Mouse (Mus musculus) embryonic facial prominence, embryonic 11.5 days (tissue): Measurements from ENCODE around the gene Kcnb1. TPM values are rescaled to one million over a fixed set of nuclear protein-coding genes. Genes with fewer than 3 reads are reported as not detected.

Experiments
- ATAC-seq: fragments of 200-750 bp; cut with Nextera tagmentation; replicated peaks from 2 replicates; pipeline ENCODE4 v1.8.0; 2017; ENCODE audit warnings: low read depth; ENCODE audit not compliant: insufficient number of reproducible peaks, low FRiP score, low TSS enrichment
- DNase-seq: peaks from one replicate; pipeline ENCODE4 v3.0.0-alpha.2; 2015; ENCODE audit warnings: low spot score
- H3K27ac ChIP-seq: fragments of 300-500 bp; sonication (generic); replicated peaks from 2 replicates; pipeline ENCODE4 v1.5.1; 2014; ENCODE audit warnings: mild to moderate bottlenecking, low read depth, low read length, control low read depth
- H3K27me3 ChIP-seq: fragments of 300-500 bp; sonication (generic); 2 replicates; pipeline ENCODE4 v1.6.1; 2014; ENCODE audit warnings: mild to moderate bottlenecking, low read length, moderate library complexity, mixed read lengths; ENCODE audit not compliant: control insufficient read depth, insufficient read depth
- H3K36me3 ChIP-seq: fragments of 300-500 bp; sonication (generic); replicated peaks from 2 replicates; pipeline ENCODE4 v1.6.1; 2014; ENCODE audit warnings: low read depth, mild to moderate bottlenecking, low read length, moderate library complexity, mixed read lengths; ENCODE audit not compliant: control insufficient read depth, insufficient read depth
- H3K4me1 ChIP-seq: fragments of 300-500 bp; sonication (generic); 2 replicates; pipeline ENCODE4 v1.6.1; 2014; ENCODE audit warnings: low read length, mixed read lengths; ENCODE audit not compliant: control insufficient read depth, insufficient read depth
- H3K4me2 ChIP-seq: fragments of 300-500 bp; sonication (generic); 2 replicates; pipeline ENCODE4 v1.6.1; 2014; ENCODE audit warnings: low read depth, mild to moderate bottlenecking, control low read depth, low read length, moderate library complexity
- H3K4me3 ChIP-seq: fragments of 300-500 bp; sonication (generic); 2 replicates; pipeline ENCODE4 v1.5.1; 2014; ENCODE audit warnings: low read depth, low read length, control low read depth
- H3K9ac ChIP-seq: fragments of 300-500 bp; sonication (generic); replicated peaks from 2 replicates; pipeline ENCODE4 v1.6.1; 2014; ENCODE audit warnings: mild to moderate bottlenecking, control low read depth, low read length
- H3K9me3 ChIP-seq: fragments of 300-500 bp; sonication (generic); replicated peaks from 2 replicates; pipeline ENCODE4 v1.6.1; 2016; ENCODE audit warnings: mild to moderate bottlenecking, low read length, inconsistent platforms, mixed read lengths; ENCODE audit not compliant: control insufficient read depth
- WGBS: fragments of 180-500 bp; shearing (Covaris S2); extraction: QIAGEN DNeasy Blood & Tissue Kit; methylation state at CpG from one replicate; pipeline ENCODE4 v1.1.7; 2014; 5-methylcytosine and 5-hydroxymethylcytosine counted together
- polyA plus RNA-seq: library from polyadenylated mRNA; unstranded; fragments of >200 nt; fragmentation: Nextera tagmentation; extraction: Ambion mirVana; gene quantifications from 2 replicates; pipeline ENCODE4 v1.2.1, GENCODE M21; 2014

Kcnb1 gene
- polyA plus RNA-seq, 1 experiment from 2014 or later: 0.39 TPM

DNA sequence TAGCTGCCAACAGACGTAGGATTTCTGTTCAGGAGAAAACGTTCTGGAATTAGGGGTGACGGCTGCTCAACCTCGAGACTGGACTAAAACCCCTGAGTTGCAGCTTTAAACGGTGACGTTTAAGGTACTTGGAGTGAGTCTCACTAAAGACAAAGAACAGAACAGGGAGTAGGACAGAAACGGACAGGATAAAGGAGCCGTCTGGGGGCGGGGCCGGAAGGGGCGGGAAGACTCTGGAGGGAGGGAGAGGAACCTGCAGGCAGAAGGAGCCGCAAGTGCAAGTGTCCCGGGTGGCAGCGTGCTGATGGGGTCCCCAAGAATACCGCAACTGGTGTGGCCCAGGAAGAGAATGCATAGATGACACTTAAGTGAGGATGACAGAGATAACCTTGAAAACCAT lies 40.6 kb upstream of the Kcnb1 start:
- DNase-seq (peak; percentile 57), ATAC-seq (no peak)
- Histone ChIP-seq H3K9ac (no peak overlapping the region), H3K36me3 (no peaks in the 10 kb centered on the region), H3K27ac (no peak overlapping the region), H3K9me3 (no peaks in the 10 kb centered on the region), H3K4me1 (no peaks in the 10 kb centered on the region), H3K4me3 (no peak overlapping the region), H3K27me3 (no peaks in the 10 kb centered on the region), H3K4me2 (no peak overlapping the region)
- WGBS: 11% methylated on average over 15 of the region's 15 CpGs

DNA sequence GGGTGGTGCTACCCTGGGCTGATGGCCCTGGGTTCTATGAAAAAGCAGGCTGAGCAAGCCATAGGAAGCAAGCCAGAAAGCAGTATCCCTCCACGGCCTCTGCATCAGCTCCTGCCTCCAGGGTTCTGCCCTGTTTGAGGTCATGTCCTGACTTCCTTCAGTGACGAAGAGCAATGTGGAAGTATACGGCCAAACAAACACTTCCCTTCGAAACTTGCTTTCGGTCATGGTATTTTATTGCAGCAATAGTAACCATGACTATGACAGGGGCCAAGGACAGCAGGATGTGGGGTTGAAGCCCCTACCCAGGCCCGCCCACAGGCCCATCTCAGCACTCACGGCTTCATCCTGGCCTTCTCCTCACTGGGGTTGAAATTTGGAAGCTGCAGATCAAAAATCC lies 35.0 kb upstream of the Kcnb1 start:
- Histone ChIP-seq H3K9ac (no peak overlapping the region), H3K4me1 (no peaks in the 10 kb centered on the region), H3K36me3 (no peaks in the 10 kb centered on the region), H3K4me2 (no peak overlapping the region), H3K4me3 (no peak overlapping the region), H3K9me3 (no peaks in the 10 kb centered on the region), H3K27me3 (no peaks in the 10 kb centered on the region), H3K27ac (no peak overlapping the region)
- no peak for ATAC-seq
- DNase-seq: no peak
- 79% methylated on average over 7 of the region's 7 CpGs for WGBS

DNA sequence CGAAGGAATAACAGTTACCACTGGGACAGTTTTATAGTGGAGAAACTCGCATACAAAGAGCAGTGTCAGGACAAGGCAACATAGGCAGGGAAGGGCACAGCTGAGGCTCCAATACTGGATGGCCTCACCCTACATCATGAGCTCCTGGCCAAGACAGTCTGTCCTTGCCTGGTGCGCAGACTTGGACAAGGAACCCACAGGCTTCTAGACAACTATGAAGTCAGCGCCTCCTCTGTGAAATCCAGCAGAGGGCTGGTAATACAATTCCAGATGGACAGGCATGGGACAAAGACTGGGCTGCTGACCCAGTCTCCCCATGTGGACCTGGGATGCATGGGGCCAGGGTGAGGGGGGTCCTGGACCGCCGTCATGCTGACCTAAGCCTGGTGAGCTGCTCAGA lies 34.2 kb upstream of the Kcnb1 start:
- WGBS: 90% methylated on average over 6 of the region's 6 CpGs
- Histone ChIP-seq H3K9ac (no peak overlapping the region), H3K4me1 (no peaks in the 10 kb centered on the region), H3K27ac (no peak overlapping the region), H3K4me2 (no peak overlapping the region), H3K9me3 (no peaks in the 10 kb centered on the region), H3K4me3 (no peak overlapping the region), H3K27me3 (no peaks in the 10 kb centered on the region), H3K36me3 (no peaks in the 10 kb centered on the region)
- no peak for ATAC-seq
- no peak for DNase-seq

DNA sequence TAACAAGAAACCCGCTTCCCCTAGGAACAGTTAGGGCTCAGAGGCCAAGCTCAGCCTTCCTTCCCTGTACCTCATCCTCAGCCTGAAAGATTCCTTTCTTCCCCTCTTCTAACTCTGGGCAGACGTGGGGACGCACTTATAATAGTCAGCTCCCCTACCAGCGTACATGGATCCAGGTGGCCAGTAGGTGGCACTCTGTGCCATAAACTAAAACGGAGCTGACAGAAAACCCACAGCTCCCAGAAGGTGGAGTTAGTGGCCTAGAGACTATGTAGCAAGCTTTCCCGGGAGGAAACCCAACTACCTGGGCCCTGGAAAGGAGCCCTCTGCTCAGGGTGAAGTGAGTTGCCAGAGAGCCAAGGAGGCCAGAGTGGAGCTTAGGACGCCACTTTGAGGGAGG lies 32.2 kb upstream of the Kcnb1 start:
- ATAC-seq: 0 out of 2 replicates have a peak, but pooled peaks have one; percentile 39
- no peaks in the 10 kb centered on the region for H3K4me1 ChIP-seq
- no peaks in the 10 kb centered on the region for H3K9me3 ChIP-seq
- no peak overlapping the region for H3K4me2 ChIP-seq
- WGBS: 29% methylated on average over 7 of the region's 7 CpGs
- peak; percentile 88 for DNase-seq
- H3K27ac ChIP-seq: no peak overlapping the region
- H3K9ac ChIP-seq: no peak overlapping the region
- H3K36me3 ChIP-seq: no peaks in the 10 kb centered on the region
- no peaks in the 10 kb centered on the region for H3K27me3 ChIP-seq
- H3K4me3 ChIP-seq: no peak overlapping the region

DNA sequence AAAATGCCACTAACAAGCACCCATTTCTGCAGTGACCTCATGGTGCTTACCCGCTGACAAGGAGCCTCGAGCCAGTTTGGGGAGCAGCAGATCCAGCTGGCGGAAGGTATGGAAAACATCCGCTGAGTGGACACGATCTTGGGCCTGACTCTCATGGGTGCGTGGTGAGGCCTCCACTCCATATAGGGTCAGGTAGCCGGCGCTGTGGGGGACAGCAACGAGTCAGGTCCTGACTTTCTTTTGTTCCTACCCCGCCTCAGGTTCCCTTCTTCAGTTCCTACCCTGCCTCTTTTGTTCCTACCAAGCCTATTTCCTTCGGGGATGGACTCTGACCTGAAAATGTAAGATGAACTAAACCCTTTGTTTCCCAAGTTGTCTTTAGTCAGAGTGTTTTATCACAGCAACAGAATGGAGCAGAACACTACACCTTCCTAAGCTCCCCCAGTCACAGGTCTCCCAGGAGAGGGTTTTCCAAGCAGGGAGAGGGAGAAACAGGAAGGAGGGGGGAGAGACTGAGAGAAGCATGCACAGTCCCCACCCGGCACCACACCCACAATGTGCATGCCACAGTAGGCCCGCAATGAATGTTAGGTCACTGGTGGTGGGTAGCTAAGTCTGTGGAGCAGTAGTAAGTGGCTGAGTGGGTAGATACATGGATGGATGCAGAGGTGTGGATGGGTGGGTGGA lies 31.3 kb upstream of the Kcnb1 start:
- Histone ChIP-seq H3K27me3 (no peaks in the 10 kb centered on the region), H3K9ac (no peak overlapping the region), H3K4me2 (no peak overlapping the region), H3K4me3 (no peak overlapping the region), H3K9me3 (no peaks in the 10 kb centered on the region), H3K36me3 (no peaks in the 10 kb centered on the region), H3K4me1 (no peaks in the 10 kb centered on the region), H3K27ac (no peak overlapping the region)
- ATAC-seq: 0 out of 2 replicates have a peak, but pooled peaks have one; percentile 1
- WGBS: 85% methylated on average over 13 of the region's 13 CpGs
- DNase-seq: no peak

DNA sequence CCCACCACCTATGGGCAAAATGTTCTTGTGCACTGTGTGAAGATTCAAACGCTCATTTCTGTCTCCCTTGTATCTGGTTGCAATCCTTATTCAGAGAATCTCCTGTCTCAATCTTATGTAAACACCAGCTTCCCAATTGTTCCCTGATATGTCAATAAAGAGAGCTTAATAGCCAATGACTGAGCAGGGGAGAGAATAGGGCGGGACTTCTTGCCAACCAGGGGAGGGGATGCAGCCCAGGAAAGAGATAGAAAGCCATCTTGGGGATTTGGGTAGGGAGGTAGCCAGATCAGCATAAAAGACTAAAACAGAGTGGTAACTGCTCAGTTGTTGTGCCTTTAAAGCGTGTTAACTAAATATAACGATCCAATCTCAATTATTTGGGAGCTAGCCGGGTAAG lies 30.8 kb upstream of the Kcnb1 start:
- ATAC-seq (no peak), DNase-seq (no peak)
- H3K4me2 ChIP-seq: no peak overlapping the region
- H3K4me1 ChIP-seq: no peaks in the 10 kb centered on the region
- H3K27ac ChIP-seq: no peak overlapping the region
- H3K27me3 ChIP-seq: no peaks in the 10 kb centered on the region
- no peak overlapping the region for H3K9ac ChIP-seq
- H3K4me3 ChIP-seq: no peak overlapping the region
- WGBS: 87% methylated on average over 5 of the region's 5 CpGs
- H3K9me3 ChIP-seq: no peaks in the 10 kb centered on the region
- no peaks in the 10 kb centered on the region for H3K36me3 ChIP-seq

DNA sequence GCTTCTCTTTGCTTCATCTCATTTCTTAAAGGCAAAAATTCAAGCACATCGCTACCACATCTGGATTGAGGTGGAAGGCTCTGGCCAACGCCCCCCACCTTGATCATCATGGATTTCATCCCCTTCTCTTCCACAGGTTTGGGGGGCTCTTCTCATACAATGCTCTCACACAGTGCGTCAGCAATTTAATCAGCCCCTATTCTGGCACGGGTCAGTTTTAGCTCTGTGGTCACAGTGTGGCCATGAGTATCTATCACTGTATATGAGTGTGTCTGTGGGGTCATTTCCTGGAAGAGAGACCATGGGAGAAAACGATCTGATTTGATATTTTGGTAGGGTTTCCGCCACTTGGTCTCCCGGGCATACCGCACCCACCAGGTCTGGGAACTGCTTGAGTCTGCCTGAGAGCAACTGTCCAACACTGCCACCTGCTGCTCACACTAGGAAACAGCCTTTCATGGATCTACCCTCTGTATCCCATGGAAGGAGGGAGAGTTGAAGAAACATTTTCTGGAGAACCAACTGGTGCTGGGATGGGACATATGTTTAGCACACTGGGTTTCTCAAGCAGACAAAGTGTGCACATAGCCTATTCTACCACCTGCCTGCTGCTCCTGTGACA lies 29.3 kb upstream of the Kcnb1 start:
- H3K9ac ChIP-seq: no peak overlapping the region
- H3K27ac ChIP-seq: no peak overlapping the region
- H3K9me3 ChIP-seq: no peaks in the 10 kb centered on the region
- H3K36me3 ChIP-seq: no peaks in the 10 kb centered on the region
- no peaks in the 10 kb centered on the region for H3K27me3 ChIP-seq
- ATAC-seq (peak; percentile 44), DNase-seq (peak; percentile 88)
- H3K4me3 ChIP-seq: no peak overlapping the region
- H3K4me1 ChIP-seq: no peaks in the 10 kb centered on the region
- WGBS: 54% methylated on average over 8 of the region's 8 CpGs
- H3K4me2 ChIP-seq: no peak overlapping the region

DNA sequence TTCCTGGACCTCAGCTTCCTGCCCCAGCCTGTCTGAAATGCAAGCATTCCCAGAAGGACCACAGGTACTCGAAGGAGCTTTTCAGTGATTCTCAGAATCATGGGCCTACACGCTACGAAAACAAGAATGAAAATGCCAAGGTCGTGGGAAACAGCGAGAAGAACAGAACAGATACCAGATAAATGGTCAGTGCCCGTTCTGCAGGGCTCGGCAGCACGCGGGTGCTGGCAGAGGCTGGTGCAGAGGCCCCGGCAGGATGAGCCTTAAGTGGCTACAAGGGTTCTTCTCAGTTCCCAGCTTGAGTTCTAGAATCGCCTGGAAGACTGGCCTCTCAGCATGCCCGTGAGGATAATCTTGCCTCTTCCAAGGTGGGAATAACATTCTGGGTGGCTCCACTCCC lies 23.7 kb upstream of the Kcnb1 start:
- Histone ChIP-seq H3K4me2 (no peak overlapping the region), H3K9me3 (no peaks in the 10 kb centered on the region), H3K9ac (no peak overlapping the region), H3K4me3 (no peak overlapping the region), H3K27me3 (no peaks in the 10 kb centered on the region), H3K36me3 (no peaks in the 10 kb centered on the region), H3K4me1 (no peaks in the 10 kb centered on the region), H3K27ac (no peak overlapping the region)
- DNase-seq (no peak), ATAC-seq (no peak)
- WGBS: 95% methylated on average over 12 of the region's 12 CpGs
